Mouse (Mus musculus) liver (tissue): Measurements from ENCODE around the gene Rrm2.
A peak's percentile ranks its signal among the peaks of the same experiment; 100 is the strongest.

Experiments
- DNase-seq: peaks from one replicate; pipeline ENCODE4 v3.0.0-alpha.2; 2020; ENCODE audit warnings: mixed read lengths

Gene Rrm2

GRCm38 (mm10) chr12:24705502-24706263 is 2.4 kb upstream of the Rrm2 start:
- DNase-seq, result peak; percentile 81

GRCm38 (mm10) chr12:24706764-24707479 is 1.1 kb upstream of the Rrm2 start:
- peak; percentile 94 for DNase-seq

GRCm38 (mm10) chr12:24707480-24707802 is 600 bp upstream of the Rrm2 start:
- DNase-seq, result no peak

GRCm38 (mm10) chr12:24708824-24709218 is 780 bp downstream of the Rrm2 start:
- DNase-seq, result no peak

DNA sequence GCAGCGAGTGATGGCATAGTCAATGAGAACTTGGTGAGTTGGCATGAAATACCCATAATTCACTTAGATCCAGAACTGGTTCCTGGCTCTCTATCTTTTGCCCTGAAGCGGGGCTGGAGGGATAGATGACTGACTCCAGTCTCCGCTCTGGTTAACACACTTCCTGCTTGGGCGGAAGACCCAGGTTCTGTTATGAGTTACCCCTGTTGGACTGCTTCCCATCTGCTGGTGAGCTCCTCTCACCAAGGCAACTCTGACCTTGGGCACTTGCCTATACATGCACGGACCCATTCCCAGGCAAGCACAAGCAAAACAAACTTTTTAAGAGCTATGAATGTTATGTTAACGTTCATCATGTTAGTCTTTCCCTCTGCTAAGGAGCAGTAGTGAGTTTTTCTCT is 1.4 kb downstream of the Rrm2 start:
- no peak for DNase-seq

- peak; percentile 73 for DNase-seq
These were observed 1.9 kb downstream of the Rrm2 start for GRCm38 (mm10) chr12:24709831-24710508.

DNA sequence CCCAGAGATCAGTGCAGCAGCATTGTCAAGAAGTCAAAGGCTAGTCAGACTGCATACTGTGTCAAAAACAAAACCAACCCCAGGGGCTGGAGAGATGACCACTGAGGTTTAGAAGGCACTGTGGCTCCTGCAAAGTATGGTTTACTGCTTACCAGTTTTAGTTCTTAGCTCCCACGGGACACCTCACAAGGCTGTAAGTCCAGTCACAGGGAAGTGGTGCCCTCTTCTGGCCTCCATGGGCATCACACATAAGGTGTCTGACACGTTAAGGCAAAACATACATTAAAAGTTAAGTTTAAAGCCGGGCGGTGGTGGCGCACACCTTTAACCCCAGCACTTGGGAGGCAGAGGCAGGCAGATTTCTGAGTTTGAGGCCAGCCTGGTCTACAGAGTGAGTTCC is 2.6 kb downstream of the Rrm2 start:
- DNase-seq, result peak; percentile 78

DNA sequence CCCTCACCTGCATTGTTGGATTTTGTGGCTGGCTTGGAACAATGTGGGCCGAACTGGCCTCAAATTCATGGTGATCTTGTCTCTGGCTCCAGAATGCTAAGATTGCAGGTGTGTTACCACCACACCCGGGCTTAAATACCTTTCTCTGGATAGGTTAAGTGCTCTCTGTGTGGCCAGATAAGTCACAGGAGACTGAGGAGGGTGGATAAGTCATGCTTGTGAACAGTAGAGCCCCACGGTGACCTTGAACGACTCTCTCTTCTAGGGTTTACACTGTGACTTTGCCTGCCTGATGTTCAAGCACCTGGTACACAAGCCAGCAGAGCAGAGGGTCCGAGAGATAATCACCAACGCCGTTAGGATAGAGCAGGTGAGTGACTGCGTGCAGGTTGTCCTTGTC is 4.4 kb downstream of the Rrm2 start:
- DNase-seq, result no peak

- no peak for DNase-seq
These were observed 6.7 kb downstream of the Rrm2 start for GRCm38 (mm10) chr12:24714579-24715255.

DNA sequence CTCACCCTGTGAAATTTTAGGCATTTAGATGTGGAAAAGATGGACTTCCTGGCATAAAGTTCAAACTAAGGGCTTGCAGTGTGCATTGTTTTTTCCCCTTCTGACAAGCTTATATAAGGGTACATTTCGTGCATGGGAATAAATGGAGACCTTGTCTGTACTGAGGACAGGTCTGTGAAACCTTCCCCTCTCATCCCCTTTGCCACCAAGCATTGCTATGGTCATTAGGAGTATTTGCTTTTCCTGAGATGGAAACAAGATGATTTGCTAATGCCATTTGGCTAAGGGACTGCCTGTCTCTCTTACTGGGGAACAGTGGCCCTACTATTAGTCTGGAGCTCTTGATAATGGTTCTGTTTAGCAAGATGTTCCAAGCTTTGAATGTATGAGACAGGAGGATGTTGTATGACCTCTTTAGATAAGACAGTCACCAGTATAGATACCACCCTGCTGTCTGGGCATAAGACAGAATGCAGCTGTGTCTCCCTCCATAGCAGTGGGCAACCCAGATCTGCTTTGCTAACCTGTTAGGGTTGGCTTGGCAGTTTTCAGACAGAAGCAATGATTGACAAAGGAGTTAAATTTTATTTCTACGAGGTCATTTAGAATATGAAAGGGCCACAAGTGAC is 7.3 kb downstream of the Rrm2 start:
- DNase-seq, result peak; percentile 54

DNA sequence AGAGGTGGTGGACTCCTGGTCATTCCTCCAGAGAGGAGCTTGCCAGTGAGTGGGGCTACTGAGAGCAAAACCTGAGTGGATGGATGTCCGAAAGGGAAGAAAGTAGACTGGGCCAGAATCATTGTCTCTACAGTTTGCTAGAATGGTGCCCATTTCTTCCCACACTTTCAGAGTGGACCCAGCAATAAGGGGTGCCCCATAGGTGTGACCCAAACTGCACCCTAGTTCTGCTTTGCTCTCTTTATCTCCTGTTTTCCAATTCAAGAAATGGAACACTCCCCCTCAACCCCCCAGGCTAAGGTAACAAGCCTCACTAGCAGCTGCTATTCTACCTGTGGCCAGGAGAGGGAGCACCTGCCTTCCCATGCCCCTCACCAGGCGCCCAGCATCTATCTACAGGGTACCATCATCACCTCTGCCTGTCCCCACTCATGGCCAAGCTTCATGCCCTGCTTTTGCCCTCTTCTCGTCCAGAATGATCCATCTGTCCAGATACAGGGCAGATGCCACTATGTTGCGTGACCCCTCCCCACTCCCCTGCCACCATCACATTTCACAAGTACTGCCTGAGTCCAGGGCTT is 8.8 kb downstream of the Rrm2 start:
- DNase-seq, result peak; percentile 51

DNA sequence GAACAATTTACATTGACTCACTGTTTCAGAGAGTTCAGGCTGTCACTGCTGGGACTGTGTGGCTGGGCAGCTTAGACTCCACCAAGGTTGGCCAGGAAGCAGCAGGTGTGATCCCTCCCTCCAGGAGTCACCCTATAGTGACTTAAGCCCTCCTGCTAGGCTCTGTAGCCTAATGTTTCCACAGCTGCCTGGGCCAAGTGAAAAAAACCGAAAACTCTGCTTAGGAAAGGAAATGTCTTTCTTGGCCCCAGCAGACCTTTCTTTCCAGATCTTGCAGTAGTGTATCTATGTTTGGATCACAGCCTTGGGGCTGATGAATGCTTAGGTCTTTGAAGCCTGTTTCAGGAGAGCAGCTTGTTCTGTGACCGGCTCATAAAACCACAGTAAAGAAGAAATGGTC is 15.4 kb downstream of the Rrm2 start:
- no peak for DNase-seq

- DNase-seq, result no peak
These were observed 15.8 kb downstream of the Rrm2 start for GRCm38 (mm10) chr12:24723859-24724258.

GRCm38 (mm10) chr12:24724369-24724768 is 16.3 kb downstream of the Rrm2 start:
- DNase-seq, result peak; percentile 37

DNA sequence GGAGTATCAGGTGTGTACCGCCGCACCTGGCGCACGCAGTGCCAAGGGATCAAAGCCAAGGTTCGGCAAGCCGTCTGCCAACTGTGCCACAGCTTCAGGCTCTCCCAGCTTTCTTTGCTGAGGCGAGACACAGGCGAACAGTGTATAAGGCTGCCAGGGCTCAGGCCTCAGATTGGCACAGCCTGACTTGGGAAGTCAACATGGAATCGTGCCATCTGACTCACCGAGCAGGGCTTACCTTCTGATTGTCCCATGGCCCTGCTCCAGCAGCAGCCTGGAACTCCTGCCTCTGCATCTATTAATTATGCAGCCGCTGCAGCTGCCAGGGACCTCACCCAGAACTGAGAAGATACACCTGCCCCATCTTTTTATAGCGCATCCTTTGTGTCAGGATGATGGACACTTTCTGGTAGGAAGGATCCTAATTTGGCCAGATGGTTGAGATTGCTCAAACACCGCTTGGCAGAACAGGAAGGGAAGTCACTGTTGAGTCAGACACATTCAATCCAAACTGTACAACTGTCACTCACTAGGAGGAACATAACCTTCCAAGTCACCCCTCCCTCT is 26.9 kb downstream of the Rrm2 start:
- no peak for DNase-seq

DNA sequence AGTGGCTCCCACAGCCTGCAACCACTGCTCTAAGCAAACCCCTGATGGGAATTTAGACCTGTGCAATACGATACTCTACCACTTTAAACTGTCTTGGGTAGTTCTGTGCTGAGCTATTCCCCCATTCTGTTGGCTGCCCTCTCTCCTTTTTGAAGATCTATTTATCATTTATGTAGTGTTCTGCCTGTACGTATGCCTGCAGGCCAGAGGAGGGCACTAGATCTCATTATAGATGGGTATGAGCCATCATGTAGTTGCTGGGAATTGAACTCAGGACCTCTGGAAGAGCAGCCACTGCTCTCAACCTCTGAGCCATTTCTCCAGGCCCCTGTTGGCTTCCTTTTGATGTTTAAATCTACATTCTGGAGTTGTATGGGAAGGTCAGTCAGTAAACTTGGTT is 28.9 kb downstream of the Rrm2 start:
- DNase-seq, result no peak

DNA sequence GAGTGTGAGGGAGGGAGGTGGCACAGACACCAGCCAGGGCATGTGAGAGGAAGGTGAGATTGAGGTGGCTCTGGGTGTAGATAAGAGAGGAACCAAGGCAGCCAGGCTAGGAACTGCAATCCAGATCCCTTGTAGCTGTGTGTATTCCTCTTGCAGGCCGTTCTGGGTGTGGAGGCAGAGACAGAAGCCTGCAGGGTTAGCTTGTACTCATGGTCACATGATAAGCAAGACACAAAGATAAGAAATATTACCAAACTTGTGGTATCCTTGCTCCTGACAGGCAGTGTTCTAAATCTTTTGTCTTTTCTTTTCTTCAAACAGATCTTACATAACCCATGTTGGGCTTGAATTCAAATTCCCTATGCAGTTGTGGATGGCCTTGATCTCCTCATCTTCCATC is 31.9 kb downstream of the Rrm2 start:
- no peak for DNase-seq

DNA sequence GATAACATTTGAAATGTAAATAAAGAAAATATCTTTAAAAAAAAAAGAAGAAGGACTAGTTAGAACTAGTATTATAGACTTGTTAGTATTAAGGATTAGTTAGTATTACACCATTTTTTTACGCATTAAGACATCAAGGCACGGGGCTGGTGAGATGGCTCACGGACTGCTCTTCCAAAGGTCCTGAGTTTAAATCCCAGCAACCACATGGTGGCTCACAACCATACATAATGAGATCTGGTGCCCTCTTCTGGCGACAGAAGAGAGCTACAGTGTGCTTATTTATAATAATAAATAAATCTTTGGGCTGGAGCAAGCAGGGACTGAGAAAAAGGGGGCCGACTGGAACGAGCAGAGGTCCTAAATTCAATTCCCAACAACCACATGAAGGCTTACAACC is 33.5 kb downstream of the Rrm2 start:
- peak; percentile 18 for DNase-seq

DNA sequence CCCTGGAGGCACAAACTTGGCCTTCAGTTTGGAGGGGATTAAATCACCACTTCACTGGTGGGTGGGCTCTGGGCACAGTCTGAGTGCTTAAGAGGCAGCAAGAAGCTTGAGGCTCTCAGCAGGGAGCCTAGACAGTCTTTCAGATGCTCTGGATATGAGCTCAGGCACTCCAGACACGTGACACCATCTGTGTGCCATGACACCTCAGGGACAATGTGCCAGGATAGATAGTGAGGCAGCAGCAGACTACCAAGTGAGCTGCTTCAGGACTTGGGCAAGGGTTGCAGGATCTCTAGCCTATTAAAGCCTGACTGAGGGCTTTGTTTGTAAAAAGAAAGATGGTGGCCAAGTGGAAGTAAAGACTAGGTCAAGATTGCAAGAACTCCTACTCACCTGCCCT is 36.3 kb downstream of the Rrm2 start:
- no peak for DNase-seq

DNA sequence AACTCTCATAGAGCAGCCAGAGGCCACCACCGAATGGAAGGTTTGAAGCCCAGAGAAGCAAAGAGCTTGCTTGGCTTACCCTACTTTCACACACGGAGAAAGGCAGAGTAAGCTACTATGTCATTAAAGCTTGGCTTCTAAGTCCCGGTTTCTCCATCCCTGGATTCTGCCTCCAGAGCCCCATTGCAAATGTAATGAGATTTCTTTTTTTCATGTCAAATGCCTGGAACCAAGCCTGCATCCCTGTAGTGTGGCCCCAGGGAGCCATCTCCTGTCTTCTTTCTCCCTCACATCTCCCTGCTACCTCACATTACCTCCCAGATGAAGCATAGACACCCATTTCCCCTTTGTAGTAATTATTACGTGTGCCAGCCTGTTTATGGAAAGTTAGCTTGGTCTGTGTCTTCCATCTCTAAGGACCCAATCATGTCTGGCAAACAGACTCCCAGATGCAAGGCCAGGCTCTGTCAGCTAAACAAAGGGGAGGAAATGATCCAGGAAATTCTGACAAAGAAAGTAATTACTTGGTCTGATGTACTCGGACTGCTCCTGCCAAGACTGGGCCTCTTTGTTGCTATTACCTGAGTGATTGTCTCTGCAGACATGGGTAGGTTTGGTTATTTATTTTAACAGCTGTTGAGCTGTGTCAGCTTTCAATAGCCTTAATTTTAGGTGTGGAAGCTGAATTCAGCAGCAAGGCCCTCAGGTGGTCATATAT is 38.7 kb downstream of the Rrm2 start:
- no peak for DNase-seq

- no peak for DNase-seq
These were observed 39.3 kb downstream of the Rrm2 start for GRCm38 (mm10) chr12:24747297-24747696.

- no peak for DNase-seq
These were observed 42.5 kb downstream of the Rrm2 start for GRCm38 (mm10) chr12:24750521-24750920.
